Mouse (Mus musculus): ENCODE results near the gene Cd2.
A peak's percentile ranks its signal among the peaks of the same experiment; 100 is the strongest.

Gene Cd2

DNA sequence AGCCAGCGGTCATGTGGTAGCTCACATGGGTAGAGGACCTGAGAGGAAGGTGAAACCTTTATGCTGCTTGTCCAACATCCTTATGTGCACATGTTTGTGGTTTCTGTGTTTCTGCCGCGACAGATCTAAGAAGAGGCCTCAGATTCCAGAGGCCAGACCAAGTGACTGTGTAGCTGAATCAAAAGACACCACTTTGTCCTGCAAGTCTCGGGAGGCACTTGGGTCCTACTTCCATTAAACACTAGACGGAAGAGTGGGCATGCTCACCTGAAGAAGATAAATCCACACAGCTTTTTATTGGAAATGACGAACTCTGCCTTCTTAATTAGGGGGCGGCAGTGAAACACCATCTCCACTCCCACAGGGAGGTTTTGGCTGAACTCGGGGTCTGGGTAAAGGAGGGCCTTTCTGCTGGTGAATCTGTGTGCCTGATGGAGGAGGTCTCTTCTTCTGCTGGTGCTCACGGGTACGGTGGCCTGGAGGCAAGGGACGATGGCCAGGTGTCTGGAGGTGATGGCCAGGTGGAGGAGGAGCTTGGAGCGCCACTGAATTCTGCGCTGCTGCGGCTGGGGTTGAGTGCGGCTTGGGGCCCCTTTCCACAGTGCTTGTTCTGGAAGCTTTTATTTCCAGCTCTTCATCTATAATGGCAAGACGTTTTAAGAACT, 12.0 kb downstream of the Cd2 start:
- no peak for DNase-seq (ENCODE audit: low spot score in 2 of 2)

DNA sequence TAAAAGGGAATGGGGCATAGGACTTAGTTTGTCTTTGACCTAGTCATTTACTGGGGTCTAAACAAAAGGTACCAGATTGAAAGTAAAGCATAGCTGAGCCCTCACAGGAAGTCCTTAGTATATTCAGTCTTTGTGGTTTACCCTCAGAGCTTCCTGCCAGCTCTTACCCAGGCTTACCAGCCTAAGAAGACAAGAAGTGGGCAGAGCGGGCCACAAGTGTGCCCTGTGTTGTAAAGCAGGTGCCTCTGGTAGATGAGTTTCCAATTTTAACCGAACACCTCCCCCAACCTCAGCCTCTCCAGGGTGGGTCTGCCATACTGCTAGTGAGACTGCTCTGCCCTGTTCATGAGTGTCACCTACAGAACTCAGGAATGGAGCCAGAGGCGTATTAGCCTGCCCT, 12.9 kb downstream of the Cd2 start:
- DNase-seq (ENCODE audit: low spot score in 2 of 2) = no peak

GRCm38 (mm10) chr3:101274041-101274770, 13.5 kb downstream of the Cd2 start:
- peak; percentile 76 to 77 for DNase-seq (ENCODE audit: low spot score in 2 of 2)

GRCm38 (mm10) chr3:101272166-101272565, 15.6 kb downstream of the Cd2 start:
- no peak for DNase-seq (ENCODE audit: low spot score in 2 of 2)

DNA sequence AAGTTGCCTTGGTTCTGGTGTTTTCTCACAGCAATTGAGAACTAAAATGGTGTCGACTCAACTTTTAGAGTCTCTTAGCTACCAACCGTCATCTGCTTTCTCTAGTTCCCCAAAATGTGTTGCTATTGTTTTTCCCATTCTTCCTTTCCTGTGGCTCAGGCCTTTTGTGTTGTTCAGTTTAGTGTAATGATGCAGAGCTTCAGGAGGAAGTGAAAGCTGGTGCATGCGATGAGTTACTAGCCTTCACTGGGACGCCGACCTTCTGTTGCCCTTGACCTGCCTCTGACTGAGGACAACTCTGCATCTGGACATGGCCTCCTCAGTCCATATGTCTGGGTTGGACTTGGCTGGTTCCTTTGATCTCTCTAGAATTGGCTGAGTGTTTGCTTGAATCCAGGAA, 16.9 kb downstream of the Cd2 start:
- DNase-seq (ENCODE audit: low spot score in 2 of 2) = no peak

- no peak for DNase-seq (ENCODE audit: low spot score in 2 of 2)
Observed at GRCm38 (mm10) chr3:101268361-101268760, 19.4 kb downstream of the Cd2 start.

- no peak for DNase-seq (ENCODE audit: low spot score in 2 of 2)
Observed at GRCm38 (mm10) chr3:101265561-101266091, 22.1 kb downstream of the Cd2 start.

DNA sequence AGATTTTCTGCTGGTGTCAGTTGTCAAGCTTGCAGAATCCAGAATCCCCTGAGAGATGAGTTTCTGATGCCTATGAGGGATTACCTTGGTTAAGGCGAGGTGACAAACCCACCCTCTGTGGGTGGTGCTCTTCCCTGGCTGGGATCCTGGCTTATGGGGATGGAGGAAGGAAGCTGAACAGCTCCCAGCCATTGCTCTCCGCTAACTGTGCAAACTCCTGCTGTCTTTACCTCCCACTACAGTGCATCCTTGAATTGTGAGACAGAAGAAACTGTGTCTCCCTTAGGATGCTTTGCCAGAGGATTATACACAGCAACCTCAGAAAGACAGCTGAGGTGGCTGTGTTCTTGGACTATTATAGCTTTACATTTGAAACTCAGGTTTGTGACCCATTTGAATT, 28.8 kb downstream of the Cd2 start:
- DNase-seq (ENCODE audit: low spot score in 2 of 2) = no peak

DNA sequence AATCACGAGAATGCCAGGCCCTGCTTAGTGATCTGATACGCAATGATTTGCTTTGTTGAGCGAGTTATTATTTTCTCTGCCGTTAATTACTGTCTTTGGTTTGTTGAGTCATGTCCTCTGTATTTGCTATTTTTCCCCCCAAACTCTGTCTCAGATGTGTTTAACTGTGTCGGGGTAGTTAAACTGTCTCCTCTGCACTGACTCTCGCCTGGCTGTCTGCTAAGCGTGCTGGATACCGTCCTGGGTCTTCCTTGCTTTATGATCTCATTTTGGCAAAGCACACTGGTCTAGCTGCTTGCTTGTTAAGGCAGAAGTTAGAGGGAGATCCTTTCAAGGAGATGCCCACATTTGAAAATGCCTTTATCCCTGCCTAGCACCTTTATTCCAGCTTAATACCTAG, 31.6 kb downstream of the Cd2 start:
- no peak for DNase-seq (ENCODE audit: low spot score in 2 of 2)

DNA sequence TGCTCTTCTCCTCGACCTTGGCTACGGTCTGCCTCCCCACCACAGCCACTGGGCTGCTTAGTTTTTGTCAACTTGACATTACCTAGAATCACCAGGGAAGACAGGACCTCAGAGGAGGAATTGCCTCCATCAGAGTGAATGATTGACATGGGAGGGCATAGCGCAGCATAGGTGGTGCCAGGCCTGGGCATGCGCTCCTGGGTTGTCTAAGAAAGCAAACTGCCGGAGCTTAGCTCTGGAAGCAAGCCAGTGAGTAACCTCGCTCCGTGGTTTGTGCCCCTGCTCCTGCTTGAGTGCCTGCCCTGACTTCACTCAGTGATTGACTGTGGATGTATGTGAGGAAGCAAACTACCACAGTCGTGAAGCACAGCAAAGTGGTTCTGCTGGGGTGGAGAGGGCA, 35.6 kb downstream of the Cd2 start:
- DNase-seq (ENCODE audit: low spot score in 2 of 2) = no peak

DNA sequence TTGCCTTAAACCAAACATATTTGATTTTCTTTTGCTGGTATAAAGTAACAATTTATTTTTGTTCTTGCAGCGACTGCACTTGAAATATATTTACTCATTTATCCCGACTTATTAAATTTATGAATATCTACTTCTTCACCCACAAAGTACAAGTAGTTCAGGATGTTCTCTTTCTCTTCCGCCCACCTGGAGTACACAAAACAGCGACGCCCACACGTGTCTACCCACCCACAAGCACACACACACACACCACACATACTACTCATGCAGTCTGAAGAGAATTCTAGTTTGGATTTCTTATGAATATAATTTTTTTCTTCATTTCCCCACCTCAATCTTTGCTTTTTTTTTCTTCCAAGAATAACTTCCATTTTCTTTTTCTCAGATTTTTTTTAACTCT, 37.9 kb downstream of the Cd2 start:
- DNase-seq (ENCODE audit: low spot score in 2 of 2) = no peak

- no peak for DNase-seq (ENCODE audit: low spot score in 2 of 2)
Observed at GRCm38 (mm10) chr3:101245212-101245611, 42.5 kb downstream of the Cd2 start.

- no peak for DNase-seq (ENCODE audit: low spot score in 2 of 2)
Observed at GRCm38 (mm10) chr3:101243002-101243401, 44.7 kb downstream of the Cd2 start.

GRCm38 (mm10) chr3:101241866-101242265, 45.9 kb downstream of the Cd2 start:
- no peak for DNase-seq (ENCODE audit: low spot score in 2 of 2)

DNA sequence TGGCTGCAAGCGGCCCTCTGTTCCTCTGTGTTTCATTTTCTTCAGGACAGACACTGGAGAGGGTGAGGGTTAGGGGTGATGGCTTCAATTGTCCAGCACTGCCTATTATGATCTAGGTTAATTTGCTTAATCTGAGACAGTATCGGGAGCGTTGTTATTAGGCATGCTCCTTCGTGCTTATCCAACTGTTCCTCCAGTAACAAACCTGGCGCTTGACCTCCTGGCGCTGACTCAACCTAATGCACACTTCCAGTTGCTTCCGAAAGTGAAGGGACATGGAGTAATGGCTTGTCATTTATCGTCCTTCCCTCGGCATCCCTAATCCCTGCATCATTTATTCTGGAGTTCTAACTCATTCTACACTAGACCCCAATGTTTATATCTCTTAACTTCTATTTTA, 46.9 kb downstream of the Cd2 start:
- no peak for DNase-seq (ENCODE audit: low spot score in 2 of 2)

DNA sequence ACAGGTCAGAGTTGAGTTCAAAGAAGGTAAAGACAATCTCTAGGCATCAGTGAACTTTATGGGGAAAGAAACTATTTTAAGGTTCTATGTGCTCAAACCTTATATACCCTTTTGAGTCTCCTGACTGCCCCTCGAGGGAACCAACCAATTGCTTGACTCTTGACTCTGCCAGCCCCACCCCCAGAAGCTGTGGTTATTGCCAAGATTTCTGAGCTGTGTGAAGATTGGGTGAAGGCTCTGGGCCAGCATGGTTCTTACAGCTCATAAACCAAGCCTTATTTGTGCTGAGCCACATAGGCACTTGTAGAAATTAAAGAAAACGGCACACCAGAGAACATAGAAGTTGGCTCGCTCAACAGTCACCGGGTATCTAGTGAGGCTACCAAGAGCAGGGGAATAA, 48.5 kb downstream of the Cd2 start:
- DNase-seq (ENCODE audit: low spot score in 2 of 2) = no peak

GRCm38 (mm10) chr3:101238695-101239094, 49.0 kb downstream of the Cd2 start:
- no peak for DNase-seq (ENCODE audit: low spot score in 2 of 2)

GRCm38 (mm10) chr3:101236995-101237808, 50.5 kb downstream of the Cd2 start:
- peak in 1 of 2 experiments; percentile 35 for DNase-seq (ENCODE audit: low spot score in 2 of 2)

- no peak for DNase-seq (ENCODE audit: low spot score in 2 of 2)
Observed at GRCm38 (mm10) chr3:101236261-101236660, 51.5 kb downstream of the Cd2 start.

- DNase-seq (ENCODE audit: low spot score in 2 of 2) = no peak
Observed at GRCm38 (mm10) chr3:101235321-101235720, 52.4 kb downstream of the Cd2 start.

- no peak for DNase-seq (ENCODE audit: low spot score in 2 of 2)
Observed at GRCm38 (mm10) chr3:101233424-101233823, 54.3 kb downstream of the Cd2 start.

GRCm38 (mm10) chr3:101232570-101232969, 55.2 kb downstream of the Cd2 start:
- no peak for DNase-seq (ENCODE audit: low spot score in 2 of 2)

Data from right cerebral cortex, postnatal 10 days (tissue).